Mouse (Mus musculus) heart, adult 2 months (tissue): Measurements from ENCODE around the gene Gm609.

Experiments
- CTCF ChIP-seq: fragments of 200-600 bp; IDR thresholded peaks from 2 replicates; pipeline ENCODE4 v1.8.1; 2022; ENCODE audit warnings: antibody characterized with exemption, mild to moderate bottlenecking, moderate library complexity
- POLR2A ChIP-seq: fragments of 200-500 bp; IDR thresholded peaks from 2 replicates; pipeline ENCODE4 v1.6.1; 2011; ENCODE audit warnings: mild to moderate bottlenecking, low read depth, low read length, control low read depth; ENCODE audit not compliant: insufficient read depth

DNA sequence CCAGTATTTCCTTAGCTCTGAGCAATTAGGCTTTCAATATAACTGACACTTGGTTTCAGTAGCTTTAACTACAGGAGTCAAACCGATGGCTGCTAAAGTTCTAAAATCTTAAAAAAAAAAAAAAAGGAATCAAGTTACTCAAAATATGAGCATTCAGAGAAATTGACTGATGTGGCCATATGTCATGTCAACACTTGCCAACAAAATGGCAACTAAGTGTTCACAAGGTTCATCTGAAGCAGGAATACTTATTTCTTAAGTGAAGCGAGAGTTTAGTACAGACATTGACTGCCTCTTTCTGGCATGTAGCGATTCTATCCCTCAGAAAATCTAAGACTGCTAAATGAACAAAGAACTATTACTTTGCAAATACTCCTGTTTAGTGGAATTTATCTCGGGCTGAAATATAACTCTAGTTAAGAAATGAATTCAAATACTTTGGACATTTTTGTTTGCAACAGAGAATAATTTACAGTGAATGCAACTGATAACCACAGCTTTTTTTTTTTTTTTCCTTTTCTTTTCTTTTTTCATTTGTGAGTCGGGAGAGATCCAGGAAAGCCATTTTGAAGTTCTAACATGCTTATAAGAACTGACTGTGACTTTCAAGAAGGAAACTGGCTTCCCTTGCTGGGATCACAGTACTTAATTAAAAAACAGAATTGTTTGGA, 102.3 kb downstream of the Gm609 start:
- TF ChIP-seq POLR2A (no peak), CTCF (no peak)
